Mouse (Mus musculus) intestine, embryonic 15.5 days (tissue): Measurements from ENCODE around the gene Car11. TPM values are rescaled to one million over a fixed set of nuclear protein-coding genes. Genes with fewer than 3 reads are reported as not detected.

Experiments
- ATAC-seq: fragments of 200-750 bp; cut with Nextera tagmentation; 2 replicates; pipeline ENCODE4 v1.8.0; 2017; ENCODE audit warnings: moderate TSS enrichment, moderate library complexity
- H3K27ac ChIP-seq: fragments of 300-500 bp; sonication (generic); 2 replicates; pipeline ENCODE4 v1.5.1; 2015; ENCODE audit warnings: mild to moderate bottlenecking, inconsistent platforms
- H3K27me3 ChIP-seq: fragments of 300-500 bp; sonication (generic); replicated peaks from 2 replicates; pipeline ENCODE4 v1.6.1; 2015; ENCODE audit warnings: inconsistent platforms
- H3K36me3 ChIP-seq: fragments of 300-500 bp; sonication (generic); 2 replicates; pipeline ENCODE4 v1.6.1; 2015; ENCODE audit warnings: inconsistent platforms
- H3K4me1 ChIP-seq: fragments of 300-500 bp; sonication (generic); replicated peaks from 2 replicates; pipeline ENCODE4 v1.6.1; 2015; ENCODE audit warnings: inconsistent platforms
- H3K4me2 ChIP-seq: fragments of 300-500 bp; sonication (generic); replicated peaks from 2 replicates; pipeline ENCODE4 v1.6.1; 2015; ENCODE audit warnings: mild to moderate bottlenecking, inconsistent platforms
- H3K4me3 ChIP-seq: fragments of 300-500 bp; sonication (generic); replicated peaks from 2 replicates; pipeline ENCODE4 v1.5.1; 2015; ENCODE audit warnings: inconsistent platforms
- H3K9ac ChIP-seq: fragments of 300-500 bp; sonication (generic); 2 replicates; pipeline ENCODE4 v1.6.1; 2015; ENCODE audit warnings: inconsistent platforms
- H3K9me3 ChIP-seq: fragments of 300-500 bp; sonication (generic); 2 replicates; pipeline ENCODE4 v1.6.1; 2016; ENCODE audit warnings: inconsistent platforms
- WGBS: fragments of 180-500 bp; shearing (Covaris S2); methylation state at CpG from one replicate; pipeline ENCODE4 v1.1.7; 2015; 5-methylcytosine and 5-hydroxymethylcytosine counted together
- polyA plus RNA-seq: library from polyadenylated mRNA; unstranded; fragments of >200 nt; fragmentation: Nextera tagmentation; extraction: Ambion mirVana; gene quantifications from 2 replicates; pipeline ENCODE4 v1.2.1, GENCODE M21; 2015

The Car11 gene
- polyA plus RNA-seq, 1 experiment from 2014 or later: 5.5 TPM

DNA sequence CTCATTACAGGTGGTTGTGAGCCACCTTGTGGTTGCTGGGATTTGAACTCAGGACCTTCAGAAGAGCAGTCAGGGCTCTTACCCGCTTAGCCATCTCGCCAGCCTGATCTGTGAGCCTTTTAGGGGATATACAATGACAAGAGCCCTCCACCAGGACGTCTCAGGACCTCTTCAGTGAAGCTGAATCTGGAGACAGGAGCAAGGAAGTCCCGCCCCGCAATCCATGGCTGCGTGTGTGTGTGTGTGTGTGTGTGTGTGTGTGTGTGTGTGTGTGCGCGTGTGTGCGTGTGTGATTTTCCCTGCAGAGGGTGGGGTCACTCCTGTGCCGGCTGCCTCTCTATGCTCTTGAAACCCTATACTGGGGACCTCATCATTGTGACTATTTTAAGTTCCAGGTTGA, 40.2 kb downstream of the Car11 start:
- H3K4me3 ChIP-seq: no peak overlapping the region
- ATAC-seq: no peak

DNA sequence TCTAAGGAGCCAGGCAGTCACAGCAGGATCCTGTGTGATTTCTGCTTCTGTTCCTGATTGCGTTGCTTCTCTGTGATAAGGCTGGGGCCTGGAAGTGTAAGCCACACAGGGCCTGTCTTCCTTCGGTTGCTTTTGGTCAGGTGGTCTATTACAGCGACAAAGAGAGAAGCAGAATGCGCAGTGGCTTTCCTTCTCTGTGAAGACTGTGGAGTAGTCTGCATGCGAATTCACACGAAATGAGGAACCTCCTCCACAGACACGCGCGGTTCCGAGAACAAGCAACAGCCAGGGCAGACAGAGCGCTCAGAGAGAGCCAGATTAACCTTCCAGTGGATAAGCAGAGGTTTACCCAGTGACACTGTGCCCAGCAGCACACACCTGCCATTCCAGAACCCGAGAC, 41.7 kb downstream of the Car11 start:
- no peak for ATAC-seq
- no peak overlapping the region for H3K4me3 ChIP-seq
- no peaks in the 10 kb centered on the region for H3K9me3 ChIP-seq
- H3K9ac ChIP-seq: no peak overlapping the region
- H3K4me1 ChIP-seq: 0 out of 2 replicates have a peak, but pooled peaks cover 5% of the 10 kb centered on the region
- H3K36me3 ChIP-seq: no peaks in the 10 kb centered on the region
- H3K27ac ChIP-seq: no peak overlapping the region
- WGBS: 82% methylated on average over 12 of the region's 12 CpGs
- H3K4me2 ChIP-seq: peak overlapping the region; percentile 41
- no peaks in the 10 kb centered on the region for H3K27me3 ChIP-seq

More for the DNA sequence above, 40.2 kb downstream of the Car11 start:
- WGBS: 55% methylated on average over 8 of the region's 10 CpGs
- Histone ChIP-seq H3K27me3 (no peaks in the 10 kb centered on the region), H3K27ac (no peak overlapping the region), H3K9me3 (no peaks in the 10 kb centered on the region), H3K36me3 (no peaks in the 10 kb centered on the region), H3K9ac (no peak overlapping the region), H3K4me1 (0 out of 2 replicates have a peak, but pooled peaks cover 5% of the 10 kb centered on the region), H3K4me2 (no peak overlapping the region)

DNA sequence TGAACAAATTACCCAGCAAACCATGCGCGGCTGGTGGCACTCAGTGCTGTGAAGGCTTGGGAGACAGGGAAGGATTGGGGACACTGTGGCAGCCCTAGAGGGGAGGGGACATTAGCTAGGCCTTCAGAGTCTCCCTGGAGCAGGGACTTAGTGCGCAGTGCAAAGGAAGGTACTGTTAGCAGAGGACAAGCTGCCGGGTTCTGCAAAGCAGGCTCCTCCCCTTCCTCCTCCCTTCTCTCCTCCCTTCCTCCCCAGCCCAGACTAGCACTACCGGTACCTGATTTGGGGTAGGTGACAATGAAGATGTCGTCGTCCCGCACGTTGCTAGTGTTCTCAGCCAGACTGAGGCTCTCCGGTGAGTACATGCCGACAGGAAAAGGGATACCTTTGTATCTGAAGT, 42.1 kb downstream of the Car11 start:
- no peak overlapping the region for H3K27ac ChIP-seq
- peak overlapping the region; percentile 21 for H3K4me3 ChIP-seq
- no peaks in the 10 kb centered on the region for H3K9me3 ChIP-seq
- H3K27me3 ChIP-seq: no peaks in the 10 kb centered on the region
- 0 out of 2 replicates have a peak, but pooled peaks cover 5% of the 10 kb centered on the region for H3K4me1 ChIP-seq
- no peaks in the 10 kb centered on the region for H3K36me3 ChIP-seq
- no peak overlapping the region for H3K9ac ChIP-seq
- peak overlapping the region; percentile 41 for H3K4me2 ChIP-seq
- ATAC-seq: 0 out of 2 replicates have a peak, but pooled peaks have one; percentile 14
- WGBS: 37% methylated on average over 11 of the region's 11 CpGs

DNA sequence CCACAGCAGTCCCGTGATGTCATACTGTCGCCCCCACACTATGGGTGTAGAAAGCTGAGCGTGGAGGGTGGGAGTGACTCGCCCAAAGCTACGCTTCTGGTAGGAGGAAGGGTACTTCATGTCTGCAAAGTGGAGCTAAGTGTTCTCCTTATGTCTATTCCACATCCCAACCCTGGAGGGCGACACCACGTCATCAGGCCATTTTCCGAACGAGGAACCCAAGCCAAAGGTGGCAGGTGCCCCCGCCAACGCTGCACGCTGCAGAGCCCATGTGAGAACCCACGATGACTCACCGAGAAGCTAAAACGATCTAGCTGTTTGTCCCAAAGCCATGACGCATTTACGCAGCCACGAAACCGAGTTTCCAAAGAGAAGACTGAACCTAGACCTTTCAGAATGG, 42.7 kb downstream of the Car11 start:
- H3K4me3 ChIP-seq: peak overlapping the region; percentile 21
- H3K9ac ChIP-seq: no peak overlapping the region

DNA sequence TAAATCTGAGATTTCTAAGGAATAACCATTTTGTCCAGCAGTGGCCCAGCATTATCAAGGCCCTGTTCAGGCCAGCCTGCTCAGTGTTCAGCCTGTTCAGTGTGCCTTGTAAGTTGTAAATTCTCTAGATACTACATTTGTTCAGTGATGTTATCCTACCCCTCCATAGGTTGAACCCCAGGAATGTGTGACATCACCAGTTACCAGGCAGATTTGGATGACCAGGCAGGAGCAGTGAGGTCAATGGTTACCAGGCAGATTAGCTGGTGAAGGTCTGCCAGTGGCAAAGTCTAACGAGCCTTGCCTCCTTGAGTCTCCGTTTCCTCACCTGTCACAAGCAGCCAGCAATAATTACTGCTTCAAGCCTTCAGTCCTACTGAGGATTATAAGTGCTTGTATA, 44.7 kb downstream of the Car11 start:
- Histone ChIP-seq H3K27ac (no peak overlapping the region), H3K9ac (no peak overlapping the region), H3K4me3 (no peak overlapping the region), H3K9me3 (no peaks in the 10 kb centered on the region), H3K4me1 (peaks cover 5% of the 10 kb centered on the region; the same call in 1 of the 2 replicates), H3K4me2 (no peak overlapping the region), H3K27me3 (no peaks in the 10 kb centered on the region), H3K36me3 (no peaks in the 10 kb centered on the region)
- peak; percentile 74 for ATAC-seq
- 17% methylated on average over 2 of the region's 2 CpGs for WGBS

More for the DNA sequence above, 42.7 kb downstream of the Car11 start:
- Histone ChIP-seq H3K4me2 (peak overlapping the region; percentile 41), H3K4me1 (0 out of 2 replicates have a peak, but pooled peaks cover 5% of the 10 kb centered on the region), H3K9me3 (no peaks in the 10 kb centered on the region), H3K27ac (no peak overlapping the region), H3K36me3 (no peaks in the 10 kb centered on the region), H3K27me3 (no peaks in the 10 kb centered on the region)
- WGBS: 33% methylated on average over 19 of the region's 19 CpGs
- no peak for ATAC-seq

DNA sequence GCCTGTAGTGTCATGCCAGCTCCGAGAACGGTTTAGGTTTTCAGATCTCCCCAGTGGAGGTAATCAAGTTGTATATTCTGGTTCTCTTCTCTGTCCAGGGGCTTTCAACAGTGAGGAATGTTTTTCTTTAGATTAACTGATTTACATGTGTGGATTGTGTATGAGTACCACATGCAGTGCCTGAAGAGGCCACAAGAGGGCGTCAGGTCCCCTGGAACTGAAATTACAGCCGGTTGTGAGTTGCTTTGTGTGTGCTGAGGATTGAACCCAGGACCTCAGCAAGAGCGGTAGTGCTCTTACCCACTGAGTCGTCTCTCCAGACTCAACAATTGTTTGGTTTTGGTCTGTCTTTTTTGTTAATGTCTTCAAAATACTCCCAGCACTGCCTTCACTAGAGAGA, 46.9 kb downstream of the Car11 start:
- WGBS: 63% methylated on average over 6 of the region's 6 CpGs
- H3K9me3 ChIP-seq: no peaks in the 10 kb centered on the region
- no peak for ATAC-seq
- H3K4me3 ChIP-seq: no peak overlapping the region
- no peaks in the 10 kb centered on the region for H3K36me3 ChIP-seq
- H3K27ac ChIP-seq: no peak overlapping the region
- H3K4me2 ChIP-seq: no peak overlapping the region
- no peaks in the 10 kb centered on the region for H3K27me3 ChIP-seq
- peaks cover 10% of the 10 kb centered on the region for H3K4me1 ChIP-seq
- no peak overlapping the region for H3K9ac ChIP-seq

DNA sequence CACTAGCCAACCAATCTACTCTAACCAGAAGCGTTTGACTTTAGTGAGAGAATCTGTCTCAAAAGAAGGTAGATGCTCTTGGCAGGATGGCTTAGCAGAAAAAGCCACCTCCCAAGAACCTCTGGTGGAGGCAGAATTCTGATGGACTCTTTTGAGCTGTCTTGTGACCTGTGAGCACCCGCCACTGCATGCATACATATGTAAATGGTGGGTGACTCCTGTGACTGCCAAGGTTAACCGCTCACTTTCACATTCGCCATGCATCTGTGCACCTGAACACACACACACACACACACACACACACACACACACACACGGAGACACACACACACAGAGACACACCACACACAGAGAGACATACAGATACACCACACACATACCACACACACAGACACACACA, 47.8 kb downstream of the Car11 start:
- 84% methylated on average over 5 of the region's 5 CpGs for WGBS

DNA sequence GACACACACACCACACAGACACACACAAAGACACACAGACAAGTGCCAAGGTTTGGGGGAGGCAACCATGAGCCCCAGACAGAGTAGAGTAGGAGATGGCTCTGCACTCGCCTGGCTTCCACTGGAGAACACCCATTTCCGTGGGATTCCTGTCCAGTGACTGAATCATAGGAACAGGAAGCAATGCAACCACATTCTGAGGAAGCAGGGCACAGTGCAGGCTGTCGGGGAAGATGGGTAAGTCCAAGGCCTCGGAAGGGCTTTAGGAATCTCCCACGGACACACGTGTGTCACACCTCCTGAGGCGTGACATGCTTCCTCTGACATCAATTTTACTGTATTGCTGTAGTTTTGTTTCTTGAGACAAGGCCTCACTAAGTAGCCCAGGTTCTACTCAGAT, 48.5 kb downstream of the Car11 start:
- peaks cover 5% of the 10 kb centered on the region for H3K4me1 ChIP-seq
- no peak overlapping the region for H3K27ac ChIP-seq
- no peaks in the 10 kb centered on the region for H3K36me3 ChIP-seq
- H3K9me3 ChIP-seq: no peaks in the 10 kb centered on the region
- no peak overlapping the region for H3K4me3 ChIP-seq
- no peak overlapping the region for H3K4me2 ChIP-seq
- ATAC-seq: no peak
- H3K27me3 ChIP-seq: no peaks in the 10 kb centered on the region
- 77% methylated on average over 7 of the region's 7 CpGs for WGBS
- no peak overlapping the region for H3K9ac ChIP-seq

More for the DNA sequence above, 47.8 kb downstream of the Car11 start:
- peaks cover 5% of the 10 kb centered on the region for H3K4me1 ChIP-seq
- no peak overlapping the region for H3K9ac ChIP-seq
- ATAC-seq: no peak
- H3K4me3 ChIP-seq: no peak overlapping the region
- H3K36me3 ChIP-seq: no peaks in the 10 kb centered on the region
- no peak overlapping the region for H3K27ac ChIP-seq
- no peaks in the 10 kb centered on the region for H3K9me3 ChIP-seq
- H3K27me3 ChIP-seq: no peaks in the 10 kb centered on the region
- no peak overlapping the region for H3K4me2 ChIP-seq

DNA sequence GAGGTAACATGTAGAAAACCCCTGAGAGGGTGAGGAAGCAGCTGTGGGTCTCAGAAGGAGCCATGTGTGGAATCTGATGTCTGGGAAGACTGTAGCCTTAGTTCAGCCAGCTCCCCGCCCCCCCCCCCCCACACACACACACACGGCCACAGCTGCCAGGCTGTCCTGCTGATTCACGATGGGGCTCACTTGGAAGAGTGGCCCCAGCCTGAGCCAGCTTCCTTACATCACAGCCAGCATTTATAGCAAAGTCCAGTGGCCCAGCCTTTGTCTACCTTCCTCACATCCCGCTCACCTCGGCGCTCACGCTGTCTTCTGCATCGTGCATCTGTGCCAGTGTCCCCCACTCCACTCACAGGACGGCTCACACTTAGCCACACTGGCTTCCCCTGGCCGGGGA, 49.8 kb downstream of the Car11 start:
- no peaks in the 10 kb centered on the region for H3K36me3 ChIP-seq
- 0 out of 2 replicates have a peak overlapping the region, but pooled peaks have one; percentile 17 for H3K27ac ChIP-seq
- 0 out of 2 replicates have a peak, but pooled peaks have one; percentile 4 for ATAC-seq
- 0 out of 2 replicates have a peak overlapping the region, but pooled peaks have one; percentile 17 for H3K4me2 ChIP-seq
- H3K4me1 ChIP-seq: peaks cover 5% of the 10 kb centered on the region
- WGBS: 40% methylated on average over 9 of the region's 10 CpGs
- no peak overlapping the region for H3K4me3 ChIP-seq
- H3K27me3 ChIP-seq: no peaks in the 10 kb centered on the region
- no peaks in the 10 kb centered on the region for H3K9me3 ChIP-seq
- no peak overlapping the region for H3K9ac ChIP-seq

DNA sequence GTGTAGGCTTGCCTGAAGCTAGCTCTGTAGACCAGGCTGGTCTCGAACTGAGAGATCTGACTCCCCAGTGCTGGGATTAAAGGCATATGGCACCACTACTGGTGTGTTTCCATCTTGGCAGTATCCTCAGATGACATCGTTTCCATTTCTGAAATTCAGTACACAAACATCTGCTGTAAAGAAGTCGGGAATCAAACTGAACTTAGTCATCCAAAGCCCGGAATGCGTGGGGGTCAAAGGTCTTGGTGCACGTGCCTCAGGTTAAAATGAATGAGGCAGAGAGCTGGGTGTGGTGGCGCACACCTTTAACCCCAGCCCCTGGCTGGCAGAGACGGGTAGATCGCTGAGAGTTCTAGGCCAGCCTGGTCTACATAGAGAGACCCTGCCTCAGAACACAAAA, 50.5 kb downstream of the Car11 start:
- no peak overlapping the region for H3K9ac ChIP-seq
- no peak overlapping the region for H3K4me3 ChIP-seq
- H3K4me2 ChIP-seq: no peak overlapping the region
- H3K36me3 ChIP-seq: no peaks in the 10 kb centered on the region
- ATAC-seq: peak; percentile 58; the same call in 1 of the 2 replicates
- no peaks in the 10 kb centered on the region for H3K9me3 ChIP-seq
- peaks cover 5% of the 10 kb centered on the region for H3K4me1 ChIP-seq
- no peak overlapping the region for H3K27ac ChIP-seq
- WGBS: 51% methylated on average over 9 of the region's 9 CpGs
- no peaks in the 10 kb centered on the region for H3K27me3 ChIP-seq

Other genes starting within 250 kb of the Car11 start
- gene Ftl1, start 240.0 kb upstream of the Car11 start, polyA plus RNA-seq: 5,581 and 6,050 TPM in 2 replicates
- 181 and 185 TPM in 2 replicates for gene Bax, start 232.9 kb upstream of the Car11 start, polyA plus RNA-seq
- gene Tulp2, start 218.0 kb upstream of the Car11 start, polyA plus RNA-seq: 1.8 and 1.9 TPM in 2 replicates
- not detected in 2 replicates for gene Gm45808, start 213.0 kb upstream of the Car11 start, polyA plus RNA-seq
- gene Dhdh, start 211.0 kb upstream of the Car11 start, polyA plus RNA-seq: 2.6 and 2.7 TPM in 2 replicates
- 209 and 229 TPM in 2 replicates for gene Nucb1, start 189.4 kb upstream of the Car11 start, polyA plus RNA-seq
- 16.5 and 17.0 TPM in 2 replicates for gene Ppp1r15a, start 173.6 kb upstream of the Car11 start, polyA plus RNA-seq
- 0.83 and 1.5 TPM in 2 replicates for gene Plekha4, start 173.5 kb upstream of the Car11 start, polyA plus RNA-seq
- 2.1 and 2.8 TPM in 2 replicates for gene Hsd17b14, start 144.9 kb upstream of the Car11 start, polyA plus RNA-seq
- gene Bcat2, start 129.7 kb upstream of the Car11 start, polyA plus RNA-seq: 59.5 and 67.6 TPM in 2 replicates
- gene Fgf21, start 84.4 kb upstream of the Car11 start, polyA plus RNA-seq: 0.18 and 0.30 TPM in 2 replicates
- gene Fut1, start 82.6 kb upstream of the Car11 start, polyA plus RNA-seq: 0.38 and 0.73 TPM in 2 replicates
- 0.13 TPM in 1 of 2 replicates, not detected in the other for gene Izumo1, start 78.0 kb upstream of the Car11 start, polyA plus RNA-seq
- 9.8 and 9.9 TPM in 2 replicates for gene Rasip1, start 72.4 kb upstream of the Car11 start, polyA plus RNA-seq
- gene Mamstr, start 59.9 kb upstream of the Car11 start, polyA plus RNA-seq: 5.2 and 7.3 TPM in 2 replicates
- gene Fut2, start 33.4 kb upstream of the Car11 start, polyA plus RNA-seq: 12.2 and 12.8 TPM in 2 replicates
- 0.73 TPM in 2 replicates for gene Ntn5, start 15.8 kb upstream of the Car11 start, polyA plus RNA-seq
- 1.9 and 2.0 TPM in 2 replicates for gene Sec1, start 5.4 kb upstream of the Car11 start, polyA plus RNA-seq
- 3.1 and 3.4 TPM in 2 replicates for gene Dbp, start 5.2 kb downstream of the Car11 start, polyA plus RNA-seq
- gene Rpl18, start 15.6 kb downstream of the Car11 start, polyA plus RNA-seq: 1,110 and 1,134 TPM in 2 replicates
- 38.1 and 41.6 TPM in 2 replicates for gene Sphk2, start 18.2 kb downstream of the Car11 start, polyA plus RNA-seq
- gene Fam83e, start 21.4 kb downstream of the Car11 start, polyA plus RNA-seq: 19.7 and 22.4 TPM in 2 replicates
- 0.49 and 0.74 TPM in 2 replicates for gene Spaca4, start 26.0 kb downstream of the Car11 start, polyA plus RNA-seq
- 0.43 and 0.90 TPM in 2 replicates for gene Lmtk3, start 83.9 kb downstream of the Car11 start, polyA plus RNA-seq
- 2.8 and 2.9 TPM in 2 replicates for gene Sult2b1, start 84.8 kb downstream of the Car11 start, polyA plus RNA-seq
- 89.0 and 92.0 TPM in 2 replicates for gene Cyth2, start 114.7 kb downstream of the Car11 start, polyA plus RNA-seq
- 0.88 and 1.0 TPM in 2 replicates for gene Kcnj14, start 124.9 kb downstream of the Car11 start, polyA plus RNA-seq
- 67.1 and 71.3 TPM in 2 replicates for gene Grwd1, start 131.1 kb downstream of the Car11 start, polyA plus RNA-seq
- 70.8 and 74.5 TPM in 2 replicates for gene Kdelr1, start 172.9 kb downstream of the Car11 start, polyA plus RNA-seq
- gene Grin2d, start 178.5 kb downstream of the Car11 start, polyA plus RNA-seq: 0.49 and 0.51 TPM in 2 replicates
- 0.85 and 1.00 TPM in 2 replicates for gene Syngr4, start 196.9 kb downstream of the Car11 start, polyA plus RNA-seq
- 5.8 and 7.0 TPM in 2 replicates for gene Tmem143, start 197.1 kb downstream of the Car11 start, polyA plus RNA-seq
- 141 and 168 TPM in 2 replicates for gene Emp3, start 221.6 kb downstream of the Car11 start, polyA plus RNA-seq
- 4.3 and 4.5 TPM in 2 replicates for gene Ccdc114, start 224.2 kb downstream of the Car11 start, polyA plus RNA-seq